Mouse (Mus musculus) kidney, embryonic 16.5 days (tissue): ENCODE measurements around the gene Slco2a1. TPM values are rescaled to one million over a fixed set of nuclear protein-coding genes. Genes with fewer than 3 reads are reported as not detected.
A peak's percentile ranks its signal among the peaks of the same experiment; 100 is the strongest.

ENCODE experiments used
- ATAC-seq: fragments of 200-750 bp; cut with Nextera tagmentation; 2 replicates; pipeline ENCODE4 v1.8.0; 2017; ENCODE audit warnings: moderate TSS enrichment; ENCODE audit not compliant: low FRiP score, low TSS enrichment
- H3K27ac ChIP-seq: fragments of 300-500 bp; sonication (generic); 2 replicates; pipeline ENCODE4 v1.5.1; 2014; ENCODE audit warnings: low read length
- H3K27me3 ChIP-seq: fragments of 300-500 bp; sonication (generic); 2 replicates; pipeline ENCODE4 v1.6.1; 2014; ENCODE audit warnings: low read length, control low read depth, mixed read lengths; ENCODE audit not compliant: insufficient read depth
- H3K36me3 ChIP-seq: fragments of 300-500 bp; sonication (generic); 2 replicates; pipeline ENCODE4 v1.6.1; 2014; ENCODE audit warnings: low read length, control low read depth, mixed read lengths; ENCODE audit not compliant: insufficient read depth
- H3K4me1 ChIP-seq: fragments of 300-500 bp; sonication (generic); 2 replicates; pipeline ENCODE4 v1.6.1; 2014; ENCODE audit warnings: low read length, control low read depth, mixed read lengths; ENCODE audit not compliant: insufficient read depth
- H3K4me2 ChIP-seq: fragments of 300-500 bp; sonication (generic); replicated peaks from 2 replicates; pipeline ENCODE4 v1.6.1; 2014; ENCODE audit warnings: low read depth, low read length
- H3K4me3 ChIP-seq: fragments of 300-500 bp; sonication (generic); 2 replicates; pipeline ENCODE4 v1.5.1; 2014; ENCODE audit warnings: mild to moderate bottlenecking, low read length
- H3K9ac ChIP-seq: fragments of 300-500 bp; sonication (generic); replicated peaks from 2 replicates; pipeline ENCODE4 v1.6.1; 2014; ENCODE audit warnings: low read length
- H3K9me3 ChIP-seq: fragments of 300-500 bp; sonication (generic); 2 replicates; pipeline ENCODE4 v1.6.1; 2016; ENCODE audit warnings: low read length, control low read depth
- WGBS: fragments of 180-500 bp; shearing (Covaris S2); extraction: QIAGEN DNeasy Blood & Tissue Kit; methylation state at CpG from one replicate; pipeline ENCODE4 v1.1.7; 2014; 5-methylcytosine and 5-hydroxymethylcytosine counted together
- polyA plus RNA-seq: library from polyadenylated mRNA; unstranded; fragments of >200 nt; fragmentation: Nextera tagmentation; extraction: Ambion mirVana; gene quantifications from 2 replicates; pipeline ENCODE4 v1.2.1, GENCODE M21; 2015

The Slco2a1 gene
- polyA plus RNA-seq, 1 experiment from 2014 or later, result 8.2 TPM

GRCm38 (mm10) chr9:103111621-103112470, 123.3 kb downstream of the Slco2a1 start, which contains the start of gene Rab6b:
TSS of gene Rab6b (plus strand) at chr9:103111787.
- no peaks in the 10 kb centered on the region for H3K9me3 ChIP-seq
- no peaks in the 10 kb centered on the region for H3K36me3 ChIP-seq
- peak within 1 kb of the TSS; percentile 67 for H3K4me3 ChIP-seq
- H3K9ac ChIP-seq, result peak within 1 kb of the TSS; percentile 82
- H3K4me1 ChIP-seq, result peaks cover 29% of the 10 kb centered on the region
- ATAC-seq, result peak; percentile 58
- H3K4me2 ChIP-seq, result peak within 1 kb of the TSS; percentile 97
- under 1% methylated on average over 34 of the region's 81 CpGs for WGBS
- H3K27me3 ChIP-seq, result peaks cover 41% of the 10 kb centered on the region
- H3K27ac ChIP-seq, result no peak within 1 kb of the TSS

DNA sequence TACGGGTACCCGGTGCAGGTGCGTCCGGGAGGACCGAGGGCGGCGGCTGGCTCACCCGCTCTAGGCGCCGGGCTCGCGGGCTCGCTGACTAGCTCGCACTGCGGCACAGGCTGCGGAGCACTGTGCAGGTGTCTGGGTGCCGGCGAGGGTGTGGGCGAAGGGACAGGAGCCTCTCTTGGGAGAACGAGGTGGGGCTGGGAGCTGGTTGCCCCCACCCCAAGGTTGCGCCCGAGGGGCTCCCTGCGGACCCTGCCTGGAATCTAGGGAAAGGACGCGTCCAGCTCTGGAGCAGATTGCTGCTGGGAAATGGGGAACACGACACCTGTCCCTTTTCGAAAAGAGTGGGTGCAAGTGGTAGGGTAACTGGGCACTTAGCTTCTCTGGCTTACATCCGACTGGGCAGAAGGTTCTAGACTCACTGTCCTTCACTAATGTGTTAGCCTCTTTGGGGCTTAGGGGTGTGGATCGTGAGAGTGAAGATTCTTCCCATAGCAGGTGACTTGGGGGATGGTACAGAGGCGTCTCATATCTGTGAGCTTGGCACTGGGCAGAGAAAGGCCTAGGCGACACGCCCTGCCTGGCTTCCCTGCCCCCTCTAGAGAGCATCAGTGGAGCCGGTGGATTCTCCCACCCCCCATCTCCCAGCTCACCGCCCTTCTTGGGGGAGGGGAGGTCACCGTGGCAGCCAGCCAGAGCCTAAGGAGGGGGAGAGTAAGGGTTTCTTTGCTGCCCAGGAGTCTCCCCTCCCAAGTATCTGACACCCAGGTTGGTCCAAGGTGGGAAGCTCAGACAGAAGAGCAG, 124.2 kb downstream of the Slco2a1 start:
- H3K36me3 ChIP-seq, result no peaks in the 10 kb centered on the region
- peaks cover 29% of the 10 kb centered on the region for H3K4me1 ChIP-seq
- peak overlapping the region; percentile 67 for H3K4me3 ChIP-seq
- H3K27me3 ChIP-seq, result peaks cover 41% of the 10 kb centered on the region
- 1% methylated on average over 34 of the region's 35 CpGs for WGBS
- H3K9me3 ChIP-seq, result no peaks in the 10 kb centered on the region
- peak; percentile 52 for ATAC-seq
- peak overlapping the region; percentile 82 for H3K9ac ChIP-seq
- H3K4me2 ChIP-seq, result peak overlapping the region; percentile 97
- H3K27ac ChIP-seq, result no peak overlapping the region

GRCm38 (mm10) chr9:103113351-103113750, 124.8 kb downstream of the Slco2a1 start:
- peaks cover 29% of the 10 kb centered on the region for H3K4me1 ChIP-seq
- peak overlapping the region; percentile 97 for H3K4me2 ChIP-seq
- no peaks in the 10 kb centered on the region for H3K36me3 ChIP-seq
- H3K9ac ChIP-seq, result no peak overlapping the region
- no peak for ATAC-seq
- 37% methylated on average over 9 of the region's 11 CpGs for WGBS
- H3K4me3 ChIP-seq, result 0 out of 2 replicates have a peak overlapping the region, but pooled peaks have one; percentile 67
- H3K27ac ChIP-seq, result no peak overlapping the region
- H3K9me3 ChIP-seq, result no peaks in the 10 kb centered on the region
- H3K27me3 ChIP-seq, result peaks cover 41% of the 10 kb centered on the region

- Histone ChIP-seq H3K4me3 (no peak overlapping the region), H3K27ac (no peak overlapping the region), H3K4me2 (no peak overlapping the region), H3K27me3 (peaks cover 41% of the 10 kb centered on the region), H3K36me3 (no peaks in the 10 kb centered on the region), H3K9ac (no peak overlapping the region), H3K4me1 (peaks cover 26% of the 10 kb centered on the region), H3K9me3 (no peaks in the 10 kb centered on the region)
- no peak for ATAC-seq
- 76% methylated on average over 8 of the region's 8 CpGs for WGBS
Observed at GRCm38 (mm10) chr9:103114326-103114725, 125.8 kb downstream of the Slco2a1 start.

GRCm38 (mm10) chr9:103114901-103115300, 126.4 kb downstream of the Slco2a1 start:
- Histone ChIP-seq H3K36me3 (no peaks in the 10 kb centered on the region), H3K27ac (no peak overlapping the region), H3K4me2 (no peak overlapping the region), H3K4me1 (peaks cover 22% of the 10 kb centered on the region), H3K9me3 (no peaks in the 10 kb centered on the region), H3K27me3 (peaks cover 39% of the 10 kb centered on the region), H3K4me3 (no peak overlapping the region), H3K9ac (no peak overlapping the region)
- no peak for ATAC-seq
- 91% methylated on average over 13 of the region's 13 CpGs for WGBS

DNA sequence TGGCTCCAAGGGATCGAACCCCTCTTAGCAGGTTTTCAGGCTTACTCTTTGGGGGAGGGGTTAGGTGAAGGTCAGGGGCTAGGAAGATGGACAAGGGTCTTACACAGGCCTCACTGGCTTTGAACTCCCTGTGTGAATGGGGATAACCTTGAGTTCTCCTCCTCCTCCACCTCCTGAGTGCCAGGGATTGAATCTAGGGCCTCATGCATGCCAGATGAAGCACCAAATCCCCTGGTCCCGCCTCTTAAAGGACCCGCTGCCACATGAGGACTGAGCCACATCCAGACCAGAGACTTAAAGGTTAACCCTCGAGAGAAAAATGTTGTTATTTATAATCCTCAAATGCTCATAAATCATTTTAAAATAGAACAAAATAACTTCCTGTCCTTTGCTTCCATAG, 128.4 kb downstream of the Slco2a1 start:
- peaks cover 15% of the 10 kb centered on the region for H3K4me1 ChIP-seq
- H3K36me3 ChIP-seq, result no peaks in the 10 kb centered on the region
- no peak overlapping the region for H3K4me2 ChIP-seq
- H3K9ac ChIP-seq, result no peak overlapping the region
- H3K27me3 ChIP-seq, result peaks cover 27% of the 10 kb centered on the region
- H3K9me3 ChIP-seq, result no peaks in the 10 kb centered on the region
- no peak overlapping the region for H3K4me3 ChIP-seq
- 79% methylated on average over 4 of the region's 4 CpGs for WGBS
- no peak overlapping the region for H3K27ac ChIP-seq
- no peak for ATAC-seq

DNA sequence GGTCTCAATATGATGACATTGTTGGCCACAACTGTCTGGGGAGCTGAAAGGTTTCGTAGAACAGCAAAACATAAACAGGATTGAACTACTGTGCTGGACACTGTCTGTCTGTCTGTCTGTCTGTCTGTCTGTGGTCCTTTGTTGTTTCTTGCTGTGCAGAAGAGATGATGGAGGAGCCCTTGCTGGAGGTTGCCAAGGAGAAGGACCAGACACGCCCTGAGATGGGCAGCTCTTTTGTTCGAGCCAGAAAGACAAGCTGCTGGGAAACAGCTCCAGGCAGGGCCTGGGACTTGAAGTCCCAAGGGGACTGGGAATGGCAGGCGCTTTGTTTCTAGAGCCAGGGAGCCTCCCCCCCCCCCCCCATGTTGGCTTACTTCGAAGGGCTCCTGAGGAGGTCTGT, 129.0 kb downstream of the Slco2a1 start:
- Histone ChIP-seq H3K4me3 (no peak overlapping the region), H3K9me3 (no peaks in the 10 kb centered on the region), H3K36me3 (no peaks in the 10 kb centered on the region), H3K27ac (no peak overlapping the region), H3K4me2 (no peak overlapping the region), H3K4me1 (peaks cover 10% of the 10 kb centered on the region), H3K9ac (no peak overlapping the region), H3K27me3 (peaks cover 23% of the 10 kb centered on the region)
- WGBS, result 72% methylated on average over 5 of the region's 5 CpGs
- no peak for ATAC-seq

DNA sequence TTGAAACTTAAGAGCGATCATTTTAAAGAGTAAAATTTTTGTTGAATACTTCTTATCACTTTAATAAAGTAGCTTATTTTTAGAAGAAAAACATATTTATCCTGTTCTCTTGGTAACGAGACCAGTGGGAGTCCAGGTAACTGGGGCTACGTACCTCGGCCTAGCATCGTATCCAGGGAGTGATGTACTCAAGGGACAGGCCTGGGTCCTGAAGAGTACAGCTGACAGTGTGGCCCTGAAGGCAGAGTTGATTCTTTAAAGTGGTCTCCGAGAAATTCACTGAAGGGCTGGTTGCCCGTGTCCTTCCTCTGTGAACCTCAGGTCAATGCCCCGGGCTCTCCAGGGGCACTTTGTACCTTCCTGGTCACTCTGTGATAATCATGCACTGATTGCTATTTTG, 129.4 kb downstream of the Slco2a1 start:
- peaks cover 5% of the 10 kb centered on the region for H3K4me1 ChIP-seq
- WGBS, result 83% methylated on average over 8 of the region's 8 CpGs
- ATAC-seq, result no peak
- H3K9me3 ChIP-seq, result no peaks in the 10 kb centered on the region
- no peaks in the 10 kb centered on the region for H3K36me3 ChIP-seq
- no peak overlapping the region for H3K4me2 ChIP-seq
- peaks cover 19% of the 10 kb centered on the region for H3K27me3 ChIP-seq
- H3K4me3 ChIP-seq, result no peak overlapping the region
- H3K27ac ChIP-seq, result no peak overlapping the region
- no peak overlapping the region for H3K9ac ChIP-seq

GRCm38 (mm10) chr9:103118651-103119275, 130.3 kb downstream of the Slco2a1 start:
- no peaks in the 10 kb centered on the region for H3K4me1 ChIP-seq
- 84% methylated on average over 5 of the region's 5 CpGs for WGBS
- ATAC-seq, result no peak
- no peak overlapping the region for H3K4me3 ChIP-seq
- no peak overlapping the region for H3K27ac ChIP-seq
- no peak overlapping the region for H3K4me2 ChIP-seq
- H3K27me3 ChIP-seq, result peaks cover 11% of the 10 kb centered on the region; the same call in 1 of the 2 replicates
- H3K36me3 ChIP-seq, result no peaks in the 10 kb centered on the region
- no peak overlapping the region for H3K9ac ChIP-seq
- H3K9me3 ChIP-seq, result no peaks in the 10 kb centered on the region
